Mouse (Mus musculus) cerebellum, postnatal 36 days (tissue): ENCODE measurements at regions not wholly inside any gene's neighbourhood (a gene's known extent, or its start where the extent isn't known, plus 50 kb on each side); places are given as distances from the start of the nearest gene placed in this dataset.

ENCODE experiments used
- DNase-seq, 2 experiments: peaks; one replicate each; pipeline ENCODE4 v3.0.0; 2021 to 2022; ENCODE audit warnings: mixed read lengths in 2 of 2

GRCm38 (mm10) chr17:84129204-84129603 lies 58.5 kb downstream of the Zfp36l2 start:
- DNase-seq = no peak

- DNase-seq = no peak
Measured at GRCm38 (mm10) chr17:84128262-84128661, 59.5 kb downstream of the Zfp36l2 start.

DNA sequence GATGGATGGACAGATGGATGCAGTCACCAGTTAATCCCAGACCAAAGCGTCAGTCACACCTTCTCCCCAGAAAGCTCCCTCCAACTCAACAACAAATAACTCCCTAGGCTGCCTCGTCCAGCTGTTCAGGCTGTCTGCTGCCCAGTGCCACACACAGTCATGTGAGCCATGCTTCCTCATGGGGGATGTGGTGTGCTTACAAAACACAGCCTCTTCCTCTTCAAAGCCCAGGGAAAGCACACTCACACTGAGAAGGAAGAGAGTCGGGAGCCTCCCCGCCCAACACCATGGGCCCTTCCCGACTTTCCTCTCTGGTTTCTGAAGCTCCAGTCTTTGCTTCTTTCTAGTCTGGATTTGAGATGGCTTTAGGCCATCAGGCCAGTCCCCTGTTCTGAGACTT lies 61.6 kb downstream of the Zfp36l2 start:
- no peak for DNase-seq

- DNase-seq = no peak
Measured at GRCm38 (mm10) chr17:84123161-84123560, 64.6 kb downstream of the Zfp36l2 start.

DNA sequence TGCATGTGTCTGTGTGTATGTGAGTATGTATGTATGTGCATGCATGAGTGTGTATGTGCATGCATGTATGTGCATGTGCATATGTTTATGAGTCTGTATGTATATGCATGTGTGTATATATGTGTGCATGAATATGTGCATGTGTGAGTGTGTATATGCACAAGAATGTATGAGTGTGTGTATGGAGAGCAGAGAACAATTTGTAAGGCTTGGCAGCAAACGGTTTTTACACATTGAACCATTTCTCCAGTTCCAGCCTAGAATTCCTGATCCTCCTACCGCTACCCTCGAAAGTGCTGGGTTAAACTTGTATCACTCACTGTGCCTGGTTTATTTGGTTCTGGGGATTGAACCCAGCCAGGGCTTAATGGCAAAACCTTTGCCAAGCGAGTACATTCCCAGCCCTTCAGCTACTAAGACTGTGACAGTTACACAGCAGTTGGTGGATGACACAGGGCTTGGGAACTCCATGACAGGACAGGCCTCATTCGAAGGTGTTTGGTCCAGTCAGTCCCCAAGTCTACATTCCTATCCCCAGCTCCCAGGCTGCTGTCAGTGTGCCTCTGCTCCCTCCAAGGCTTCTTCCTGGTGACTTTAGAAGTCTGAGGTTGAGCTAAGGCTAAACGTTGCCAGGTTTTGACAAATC lies 65.1 kb downstream of the Zfp36l2 start:
- DNase-seq = no peak

DNA sequence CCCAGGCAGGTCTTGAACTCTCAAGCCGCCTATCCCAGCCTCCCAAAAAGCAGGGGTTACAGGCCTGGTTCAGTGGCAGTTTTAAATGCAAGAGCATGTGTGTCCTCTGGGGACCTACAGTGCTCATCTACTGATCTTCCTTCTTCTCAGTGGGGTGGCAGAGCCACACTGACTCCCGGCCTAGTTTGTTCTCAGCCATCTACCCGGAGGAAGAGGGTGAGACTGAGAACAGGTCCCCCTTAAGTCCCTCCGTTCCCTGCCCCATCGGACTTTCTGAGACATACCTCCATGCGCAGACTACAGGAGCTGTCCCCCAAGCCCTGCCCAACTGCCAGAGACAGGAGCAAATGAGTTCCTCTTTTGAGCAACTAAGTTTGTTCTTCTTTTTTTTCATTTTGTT lies 66.5 kb downstream of the Zfp36l2 start:
- no peak for DNase-seq

- no peak for DNase-seq
Measured at GRCm38 (mm10) chr17:84119221-84120017, 68.3 kb downstream of the Zfp36l2 start.

GRCm38 (mm10) chr17:84118781-84119180 lies 69.0 kb downstream of the Zfp36l2 start:
- no peak for DNase-seq

DNA sequence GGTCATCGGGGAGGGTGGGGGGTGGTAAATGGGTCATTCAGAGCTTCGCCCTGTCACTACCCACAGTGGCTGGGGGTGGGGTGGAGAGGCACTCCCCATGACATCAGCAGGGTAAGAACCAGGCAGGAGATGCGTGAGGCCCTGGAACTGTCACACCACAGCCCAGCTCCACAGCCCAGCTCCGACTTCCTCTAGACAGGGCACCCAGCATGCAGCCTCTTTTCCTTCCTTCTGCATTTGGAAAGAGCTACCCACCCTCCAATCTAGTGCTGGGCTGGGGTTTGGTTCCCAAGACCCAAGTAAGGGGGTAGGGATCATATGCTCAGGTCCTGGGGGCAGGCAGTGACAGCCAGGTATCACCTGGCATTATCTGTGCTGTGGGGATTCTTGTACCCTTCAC lies 69.5 kb downstream of the Zfp36l2 start:
- DNase-seq = no peak

DNA sequence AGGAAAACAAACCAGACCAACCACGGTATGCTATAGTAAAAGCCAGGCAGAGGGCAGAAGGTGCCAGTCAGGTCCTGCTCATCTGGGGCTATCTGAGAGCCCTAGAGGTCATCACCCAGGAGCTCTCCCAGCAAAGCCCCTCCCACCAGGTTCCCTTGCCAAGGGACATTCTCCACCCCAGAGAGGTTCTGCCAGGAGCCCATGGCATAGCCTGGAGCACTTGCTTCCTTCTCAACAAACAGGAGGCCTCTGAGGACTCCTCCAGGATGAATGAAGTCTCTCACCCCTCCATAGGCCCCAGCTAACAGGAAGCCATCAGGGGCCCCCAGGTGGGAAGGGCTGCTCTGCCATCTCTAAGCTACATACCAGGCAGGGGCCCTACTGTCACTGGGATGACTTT lies 70.0 kb downstream of the Zfp36l2 start:
- DNase-seq = no peak

- no peak for DNase-seq
Measured at GRCm38 (mm10) chr17:84116340-84117279, 71.1 kb downstream of the Zfp36l2 start.

- DNase-seq = no peak
Measured at GRCm38 (mm10) chr17:84115957-84116339, 71.8 kb downstream of the Zfp36l2 start.

- DNase-seq = no peak
Measured at GRCm38 (mm10) chr17:84115133-84115532, 72.6 kb downstream of the Zfp36l2 start.

DNA sequence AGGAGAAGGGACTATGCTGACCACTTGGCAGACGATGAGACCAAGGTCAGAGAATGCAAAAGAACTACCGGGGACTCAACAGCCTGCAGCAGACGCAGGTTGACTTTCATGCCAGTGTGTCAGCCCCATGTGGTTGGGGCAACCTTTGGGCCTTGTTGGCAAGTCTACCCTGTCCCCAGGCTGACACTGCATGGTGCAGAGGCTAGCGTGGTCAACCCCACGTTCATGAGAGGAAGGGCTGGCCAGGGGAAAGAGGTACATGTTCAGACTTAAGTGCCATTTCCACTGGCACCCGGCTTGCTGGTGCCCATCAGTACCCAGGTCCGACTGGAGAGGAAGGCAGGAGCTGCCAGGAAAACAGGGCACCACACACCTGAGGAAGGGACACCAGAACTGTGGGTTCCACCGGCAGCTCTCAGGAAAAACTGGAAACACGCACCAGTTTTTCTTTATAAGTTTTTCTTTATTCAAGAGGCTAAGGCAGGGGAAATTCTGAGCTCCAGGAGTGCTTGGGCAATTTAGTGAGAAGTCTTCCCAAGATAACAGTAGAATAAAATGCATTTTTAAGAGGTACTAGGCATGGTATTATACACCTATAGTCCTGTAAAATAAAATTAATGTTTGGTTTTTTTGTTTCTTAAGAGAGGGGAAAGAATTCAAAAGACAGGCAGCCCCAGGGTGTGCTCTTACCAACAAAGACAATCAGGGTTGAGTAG lies 73.3 kb downstream of the Zfp36l2 start:
- no peak for DNase-seq

DNA sequence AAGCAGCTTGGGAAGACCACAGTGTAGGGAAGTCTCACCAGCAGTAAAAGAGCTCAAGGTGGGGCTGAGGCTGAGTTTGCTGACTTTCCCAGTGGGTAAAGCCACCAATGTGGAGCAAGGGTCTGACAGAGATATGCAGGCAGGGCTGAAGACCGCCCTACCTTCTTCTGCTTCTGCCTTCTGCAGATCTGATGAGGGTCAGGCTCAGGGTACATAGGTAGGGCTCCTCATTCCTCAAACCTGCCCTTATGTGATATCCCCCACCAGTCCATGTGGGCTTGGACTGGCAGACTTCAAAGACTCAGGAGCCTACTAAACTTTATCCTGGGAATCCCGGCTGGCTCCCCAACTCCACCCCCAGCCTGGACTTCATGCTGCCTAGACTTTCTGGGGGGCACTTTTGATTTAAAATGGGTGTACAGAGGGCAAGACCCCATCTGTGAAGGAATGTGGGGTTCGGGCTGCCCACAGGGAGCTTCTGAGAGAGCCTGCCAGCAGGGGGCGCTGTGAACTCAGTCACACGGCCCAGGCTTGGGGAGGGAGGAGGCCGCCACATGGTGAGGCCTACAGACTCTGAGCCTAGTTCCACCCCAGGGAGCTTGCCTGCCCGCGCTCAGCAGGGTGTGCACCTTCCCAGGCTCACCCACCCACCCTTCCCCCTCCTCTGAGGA lies 74.0 kb downstream of the Zfp36l2 start:
- peak; percentile 59 to 70 for DNase-seq

GRCm38 (mm10) chr17:84112411-84113031 lies 75.2 kb downstream of the Zfp36l2 start:
- no peak for DNase-seq

DNA sequence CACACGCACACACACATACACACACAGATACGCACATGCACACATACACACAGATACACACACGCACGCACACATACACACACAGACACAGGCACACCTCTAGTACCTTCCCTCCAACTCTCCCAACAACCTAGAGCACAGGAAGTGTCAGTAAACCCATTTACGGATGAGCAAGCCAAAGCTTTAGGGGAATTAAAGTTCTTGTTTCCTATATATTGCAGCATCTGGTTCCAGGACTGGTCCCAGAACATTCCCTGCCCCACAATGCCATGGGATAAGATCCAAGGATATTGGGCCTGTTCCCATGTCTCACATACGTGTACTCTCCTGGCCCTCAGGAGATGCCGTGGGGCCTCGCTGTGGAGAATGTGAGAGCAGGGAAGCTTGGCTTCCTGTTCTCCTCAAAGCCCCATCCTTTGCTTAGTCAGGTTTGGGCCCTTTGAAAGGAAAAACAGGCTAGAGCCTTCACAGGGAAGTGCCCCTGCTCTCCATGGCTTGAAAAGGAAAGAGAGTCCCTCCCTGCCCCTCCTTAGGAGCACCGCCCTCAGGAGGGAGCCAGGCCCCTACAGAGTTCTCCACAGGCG lies 75.9 kb downstream of the Zfp36l2 start:
- DNase-seq = no peak

DNA sequence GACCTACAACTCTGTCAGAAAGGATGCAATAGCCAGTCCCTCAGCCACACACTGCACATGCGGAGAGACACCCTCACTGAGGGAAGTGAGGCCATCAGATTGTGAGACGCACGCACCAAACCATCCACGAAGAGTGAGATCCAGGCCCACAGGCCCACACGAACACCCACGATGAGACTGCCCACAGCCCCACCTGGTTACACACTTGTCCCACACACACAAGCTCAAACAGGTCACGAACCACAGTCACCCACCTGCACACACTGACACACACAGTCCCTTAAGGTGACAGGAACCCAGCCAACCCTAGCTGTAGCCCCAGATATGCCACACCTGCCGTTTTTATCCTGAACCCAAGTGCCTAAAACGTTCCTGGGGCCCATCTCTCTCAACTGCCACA lies 76.8 kb downstream of the Zfp36l2 start:
- DNase-seq = no peak

DNA sequence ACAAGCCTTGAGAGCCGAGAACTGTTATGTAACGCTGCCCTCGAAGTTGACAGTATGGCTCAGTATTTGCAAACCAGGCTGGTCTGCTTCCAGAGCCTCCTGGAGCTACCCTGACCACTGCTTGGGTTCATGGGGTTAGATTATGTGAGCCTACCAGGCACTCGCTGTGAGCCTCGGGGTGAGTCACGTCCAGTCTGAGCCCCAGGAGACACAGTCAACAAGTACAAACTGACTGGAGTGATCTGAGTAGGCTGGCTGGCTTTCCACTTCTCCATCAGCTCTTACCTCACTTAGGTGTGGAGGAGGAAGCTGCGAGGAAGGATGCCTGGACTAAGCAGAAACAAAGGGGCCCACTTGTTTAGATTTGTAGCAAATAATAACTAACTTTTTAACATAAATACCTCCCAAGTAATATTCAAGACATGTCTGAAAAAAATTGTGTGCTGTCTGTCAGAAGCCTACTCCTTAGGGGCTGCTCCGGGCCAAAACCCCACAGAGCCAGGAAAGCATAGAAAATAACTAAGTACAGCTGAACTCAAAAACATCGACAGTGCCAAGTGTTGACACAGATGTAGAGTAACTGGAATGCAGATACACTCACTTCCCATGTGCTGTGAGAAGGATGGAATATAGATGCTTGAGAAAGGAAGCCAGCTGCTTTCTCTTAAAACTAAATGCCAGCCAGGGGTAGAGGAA lies 77.6 kb downstream of the Zfp36l2 start:
- DNase-seq = no peak

GRCm38 (mm10) chr17:84107946-84108686 lies 79.6 kb downstream of the Zfp36l2 start:
- DNase-seq = no peak
